Mouse (Mus musculus) C2C12 (cell line): ENCODE data around the gene Nrp1.

Experiments
- CTCF ChIP-seq: IDR thresholded peaks from one replicate; pipeline ENCODE4 v1.5.1; 2011; ENCODE audit not compliant: control insufficient read depth, insufficient read depth, insufficient read length
- MYOG ChIP-seq: IDR thresholded peaks from one replicate; pipeline ENCODE4 v1.6.1; 2011; ENCODE audit not compliant: control insufficient read depth, insufficient read length; ENCODE audit errors: extremely low read depth
- USF1 ChIP-seq: IDR thresholded peaks from one replicate; pipeline ENCODE4 v1.6.1; 2011; ENCODE audit warnings: low read depth, mild to moderate bottlenecking, control low read depth, moderate library complexity

DNA sequence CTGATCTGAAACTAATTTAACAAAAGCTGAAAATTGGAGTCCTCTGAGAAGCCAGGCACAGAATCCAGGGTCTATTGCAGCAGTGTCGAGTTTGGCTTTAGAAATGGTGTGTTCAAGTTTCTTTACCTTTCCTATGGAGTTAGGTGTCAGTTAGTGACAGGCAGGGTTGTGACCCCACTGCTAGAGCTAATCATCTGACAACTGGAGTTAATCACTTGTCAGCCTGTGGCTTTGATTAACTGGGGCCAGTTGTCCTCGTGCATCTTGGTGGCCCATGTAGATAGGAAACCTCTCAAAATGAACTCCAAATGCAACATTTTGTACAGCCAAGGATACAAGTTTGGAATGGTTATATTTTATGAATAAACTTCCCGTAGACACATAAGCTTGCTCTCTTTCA, 39.0 kb downstream of the Nrp1 start:
- TF ChIP-seq CTCF (no peak), MYOG (no peak), USF1 (no peak)
